Comparison of ENCODE assay signal across 17 mouse cellular contexts in the genomic region with DNA sequence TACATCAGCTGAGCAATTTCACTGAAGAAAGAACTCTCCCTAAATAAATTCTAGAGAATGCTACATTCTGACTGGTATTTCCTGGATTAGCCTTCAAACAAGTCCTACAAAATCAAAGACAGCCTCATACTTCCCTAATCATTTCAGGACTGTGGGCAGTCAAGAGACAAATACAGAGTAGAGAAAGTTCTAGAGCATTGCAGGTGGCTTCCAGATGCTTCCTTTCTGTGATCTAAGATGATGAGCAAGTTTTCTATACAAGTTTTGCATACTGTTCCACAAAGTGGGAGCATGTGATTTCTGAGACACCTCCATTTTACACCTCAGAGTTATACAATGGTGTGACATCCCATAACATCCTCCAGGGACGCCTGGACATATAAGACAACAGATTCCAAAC. TPM values are rescaled to one million over a fixed set of nuclear protein-coding genes. Genes with fewer than 3 reads are reported as not detected.
"Had no signal": no experiment of that assay in that cellular context is flagged by ENCODE, and none has a peak within 500 bp of the region (broad histone marks: within the 10 kb centered on the region; RNA-seq: fewer than 3 reads in every experiment).

No protein-coding gene starts in this region.

- H3K36me3 ChIP-seq: neural tube, embryonic 13.5 days; neural tube, embryonic 15.5 days; stomach, embryonic 15.5 days had no signal

- H3K9ac ChIP-seq: neural tube, embryonic 13.5 days; neural tube, embryonic 15.5 days; stomach, embryonic 15.5 days had no signal

- H3K4me1 ChIP-seq: neural tube, embryonic 13.5 days; neural tube, embryonic 15.5 days; stomach, embryonic 15.5 days had no signal

- H3K27ac ChIP-seq: neural tube, embryonic 13.5 days; neural tube, embryonic 15.5 days; stomach, embryonic 15.5 days; stomach, postnatal 0 days had no signal

- H3K9me3 ChIP-seq: neural tube, embryonic 13.5 days; neural tube, embryonic 15.5 days; stomach, embryonic 15.5 days had no signal

- H3K4me2 ChIP-seq: neural tube, embryonic 13.5 days; neural tube, embryonic 15.5 days; stomach, embryonic 15.5 days had no signal

- DNase-seq: retina, postnatal 1 day; right cerebral cortex, adult 18-20 months; right cerebral cortex, postnatal 14 days; right cerebral cortex, postnatal 25 days; right cerebral cortex, postnatal 4 days; spleen, adult 18-20 months; thymus, adult 18-20 months; thymus, adult 2 months; thymus, postnatal 14 days; thymus, postnatal 25 days; thymus, postnatal 36 days; thymus, postnatal 4 days had no signal

- H3K4me3 ChIP-seq: neural tube, embryonic 13.5 days; neural tube, embryonic 15.5 days; stomach, embryonic 15.5 days had no signal

RNA-seq across cellular contexts. Expression of a gene that starts 42.9 kb away (rescaled TPM):
- polyA plus RNA-seq: testis, adult 2 months had no signal
